ENCODE assay signal across 8 mouse cellular contexts in the genomic region with DNA sequence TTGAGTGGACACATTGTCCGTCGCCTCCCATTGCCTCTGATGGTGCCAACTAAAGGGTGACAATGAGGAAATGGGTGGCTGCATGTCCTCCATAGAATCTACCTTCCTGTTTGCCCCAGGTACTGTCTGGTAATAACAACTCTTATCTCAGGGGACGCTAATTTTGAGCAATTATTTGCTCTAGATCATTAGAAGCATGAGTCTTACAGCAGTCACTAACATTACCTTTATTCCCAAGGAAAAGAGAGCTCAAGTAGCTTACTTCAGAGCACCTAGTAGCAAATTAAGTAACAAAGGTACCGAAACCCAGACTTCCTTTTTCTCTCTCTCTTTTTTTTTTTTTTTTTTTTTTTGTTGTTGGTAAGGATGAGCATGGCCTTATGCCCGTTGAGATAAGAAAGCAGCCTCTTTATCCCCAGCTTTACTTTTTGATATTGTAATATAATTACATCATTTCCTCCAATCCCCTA. TPM values are rescaled to one million over a fixed set of nuclear protein-coding genes. Genes with fewer than 3 reads are reported as not detected.
A peak's percentile ranks its signal among the peaks of the same experiment; 100 is the strongest.
DNase-seq lines count a peak whose midpoint lies in the region; ATAC-seq and TF ChIP-seq lines count a peak whose summit lies in the region.

No protein-coding gene starts in this region.

- H3K4me3 ChIP-seq in kidney, postnatal 0 days (replicated peaks; ENCODE audit: low read depth, low read length) = peak overlapping the region; percentile 95
- H3K4me3 ChIP-seq in embryonic facial prominence, embryonic 11.5 days (ENCODE audit: low read depth, low read length) = peak overlapping the region; percentile 78
- peak overlapping the region; percentile 81 for H3K4me3 ChIP-seq in limb, embryonic 10.5 days
- peak overlapping the region; percentile 70 for H3K4me3 ChIP-seq in neural tube, embryonic 12.5 days

- no peaks in the 10 kb centered on the region for H3K27me3 ChIP-seq in kidney, postnatal 0 days (ENCODE audit: insufficient read depth, low read length)
- H3K27me3 ChIP-seq in embryonic facial prominence, embryonic 11.5 days (ENCODE audit: control insufficient read depth, insufficient read depth, low read length) = no peaks in the 10 kb centered on the region
- H3K27me3 ChIP-seq in limb, embryonic 10.5 days (ENCODE audit: low read depth, poor library complexity, severe bottlenecking) = peaks cover 7% of the 10 kb centered on the region; the same call in 1 of the 2 replicates
- no peaks in the 10 kb centered on the region for H3K27me3 ChIP-seq in neural tube, embryonic 12.5 days (replicated peaks)

- WGBS in kidney, postnatal 0 days = 61% methylated on average over 5 of the region's 5 CpGs
- 67% methylated on average over 5 of the region's 5 CpGs for WGBS in embryonic facial prominence, embryonic 11.5 days
- WGBS in limb, embryonic 10.5 days = 72% methylated on average over 5 of the region's 5 CpGs
- WGBS in neural tube, embryonic 12.5 days = 78% methylated on average over 5 of the region's 5 CpGs

- no peak overlapping the region for H3K9ac ChIP-seq in kidney, postnatal 0 days (ENCODE audit: low read depth, low read length)
- peak overlapping the region; percentile 82; the same call in 1 of the 2 replicates for H3K9ac ChIP-seq in embryonic facial prominence, embryonic 11.5 days (replicated peaks; ENCODE audit: low read length)
- H3K9ac ChIP-seq in neural tube, embryonic 12.5 days = peak overlapping the region; percentile 74

- H3K27ac ChIP-seq in kidney, postnatal 0 days = no peak overlapping the region
- H3K27ac ChIP-seq in embryonic facial prominence, embryonic 11.5 days (replicated peaks; ENCODE audit: low read depth, low read length) = no peak overlapping the region
- no peak overlapping the region for H3K27ac ChIP-seq in limb, embryonic 10.5 days
- no peak overlapping the region for H3K27ac ChIP-seq in neural tube, embryonic 12.5 days

- peak overlapping the region; percentile 92 for H3K4me2 ChIP-seq in kidney, postnatal 0 days (ENCODE audit: low read length)
- peak overlapping the region; percentile 83 for H3K4me2 ChIP-seq in embryonic facial prominence, embryonic 11.5 days (ENCODE audit: low read depth, low read length)
- peak overlapping the region; percentile 95 for H3K4me2 ChIP-seq in neural tube, embryonic 12.5 days (replicated peaks)

- no peak for TF ChIP-seq CTCF in kidney, postnatal 0 days (IDR thresholded peaks at IDR 0.05; ENCODE audit: low read depth)

- H3K9me3 ChIP-seq in kidney, postnatal 0 days (replicated peaks; ENCODE audit: low read length) = no peaks in the 10 kb centered on the region
- no peaks in the 10 kb centered on the region for H3K9me3 ChIP-seq in embryonic facial prominence, embryonic 11.5 days (replicated peaks; ENCODE audit: control insufficient read depth, low read length)
- no peaks in the 10 kb centered on the region for H3K9me3 ChIP-seq in limb, embryonic 10.5 days (replicated peaks)
- H3K9me3 ChIP-seq in neural tube, embryonic 12.5 days = peaks cover 4% of the 10 kb centered on the region; the same call in 1 of the 2 replicates

- DNase-seq in kidney, postnatal 0 days (ENCODE audit: low spot score) = no peak
- no peak for DNase-seq in kidney, postnatal 10 days
- no peak for DNase-seq in embryonic facial prominence, embryonic 11.5 days (ENCODE audit: low spot score)
- no peak for DNase-seq in limb, embryonic 10.5 days (ENCODE audit: low spot score)
- DNase-seq in right cerebral cortex, postnatal 10 days (ENCODE audit: low spot score in 2 of 2) = no peak
- no peak for DNase-seq in left cerebral cortex, postnatal 25 days (ENCODE audit: low spot score in 2 of 2)
- no peak for DNase-seq in thymus, postnatal 4 days

- peaks cover 20% of the 10 kb centered on the region for H3K4me1 ChIP-seq in kidney, postnatal 0 days (replicated peaks; ENCODE audit: insufficient read depth, low read length)
- peaks cover 3% of the 10 kb centered on the region for H3K4me1 ChIP-seq in embryonic facial prominence, embryonic 11.5 days (ENCODE audit: control insufficient read depth, insufficient read depth, low read length)
- H3K4me1 ChIP-seq in limb, embryonic 10.5 days = peaks cover 26% of the 10 kb centered on the region
- peaks cover 33% of the 10 kb centered on the region for H3K4me1 ChIP-seq in neural tube, embryonic 12.5 days

- no peaks in the 10 kb centered on the region for H3K36me3 ChIP-seq in kidney, postnatal 0 days (ENCODE audit: insufficient read depth, low read length)
- H3K36me3 ChIP-seq in embryonic facial prominence, embryonic 11.5 days (replicated peaks; ENCODE audit: control insufficient read depth, insufficient read depth, low read depth, low read length) = no peaks in the 10 kb centered on the region
- peaks cover 5% of the 10 kb centered on the region; the same call in 1 of the 2 replicates for H3K36me3 ChIP-seq in limb, embryonic 10.5 days
- peaks cover 11% of the 10 kb centered on the region for H3K36me3 ChIP-seq in neural tube, embryonic 12.5 days

- no peak for ATAC-seq in kidney, postnatal 0 days (replicated peaks; ENCODE audit: low FRiP score, low read depth)
- no peak for ATAC-seq in embryonic facial prominence, embryonic 11.5 days (replicated peaks; ENCODE audit: insufficient number of reproducible peaks, low FRiP score, low TSS enrichment, low read depth)
- ATAC-seq in neural tube, embryonic 12.5 days (ENCODE audit: low FRiP score, low read depth) = no peak

- intact Hi-C loops in left cerebral cortex, postnatal 25 days (cut with DNase I) = no loop called here

RNA-seq across cellular contexts. Expression of a gene that starts 1.2 kb away (rescaled TPM):
- polyA plus RNA-seq in kidney, postnatal 0 days (2015; fragmentation: Nextera tagmentation; extraction: Ambion mirVana) = 33.4 and 34.7 TPM in 2 replicates
- 31.5 and 33.0 TPM in 2 replicates for polyA plus RNA-seq in embryonic facial prominence, embryonic 11.5 days (2014; fragmentation: Nextera tagmentation; extraction: Ambion mirVana)
- polyA plus RNA-seq in limb, embryonic 10.5 days (2016; fragmentation: Nextera tagmentation; extraction: Ambion mirVana) = 18.5 and 25.6 TPM in 2 replicates
- polyA plus RNA-seq in neural tube, embryonic 12.5 days (2016; fragmentation: Nextera tagmentation; extraction: Ambion mirVana) = 51.8 and 52.5 TPM in 2 replicates
- 10 to 100 TPM; 43.9 to 47.8 TPM for total RNA-seq in left cerebral cortex, postnatal 25 days (2021)

RNA-seq across cellular contexts. Expression of a gene that starts 16.0 kb away (rescaled TPM):
- polyA plus RNA-seq in kidney, postnatal 0 days (2015; fragmentation: Nextera tagmentation; extraction: Ambion mirVana) = not detected in 2 replicates
- polyA plus RNA-seq in embryonic facial prominence, embryonic 11.5 days (2014; fragmentation: Nextera tagmentation; extraction: Ambion mirVana) = 0.41 and 0.52 TPM in 2 replicates
- not detected in 2 replicates for polyA plus RNA-seq in limb, embryonic 10.5 days (2016; fragmentation: Nextera tagmentation; extraction: Ambion mirVana)
- polyA plus RNA-seq in neural tube, embryonic 12.5 days (2016; fragmentation: Nextera tagmentation; extraction: Ambion mirVana) = 2.8 and 3.4 TPM in 2 replicates
- total RNA-seq in left cerebral cortex, postnatal 25 days (2021) = 10 to 100 TPM; 74.4 to 96.9 TPM

RNA-seq across cellular contexts. Expression of a gene that starts 49.9 kb away (rescaled TPM):
- polyA plus RNA-seq in kidney, postnatal 0 days (2015; fragmentation: Nextera tagmentation; extraction: Ambion mirVana) = 18.6 and 19.3 TPM in 2 replicates
- polyA plus RNA-seq in embryonic facial prominence, embryonic 11.5 days (2014; fragmentation: Nextera tagmentation; extraction: Ambion mirVana) = 25.5 and 28.1 TPM in 2 replicates
- 32.1 and 33.1 TPM in 2 replicates for polyA plus RNA-seq in limb, embryonic 10.5 days (2016; fragmentation: Nextera tagmentation; extraction: Ambion mirVana)
- polyA plus RNA-seq in neural tube, embryonic 12.5 days (2016; fragmentation: Nextera tagmentation; extraction: Ambion mirVana) = 30.0 and 32.4 TPM in 2 replicates
- 10 to 100 TPM; 14.9 to 19.2 TPM for total RNA-seq in left cerebral cortex, postnatal 25 days (2021)

RNA-seq across cellular contexts. Expression of a gene that starts 51.0 kb away (rescaled TPM):
- polyA plus RNA-seq in kidney, postnatal 0 days (2015; fragmentation: Nextera tagmentation; extraction: Ambion mirVana) = 170 and 185 TPM in 2 replicates
- polyA plus RNA-seq in embryonic facial prominence, embryonic 11.5 days (2014; fragmentation: Nextera tagmentation; extraction: Ambion mirVana) = 157 and 169 TPM in 2 replicates
- polyA plus RNA-seq in limb, embryonic 10.5 days (2016; fragmentation: Nextera tagmentation; extraction: Ambion mirVana) = 264 and 295 TPM in 2 replicates
- 218 and 221 TPM in 2 replicates for polyA plus RNA-seq in neural tube, embryonic 12.5 days (2016; fragmentation: Nextera tagmentation; extraction: Ambion mirVana)
- total RNA-seq in left cerebral cortex, postnatal 25 days (2021) = 100 to 1,000 TPM in 1 of 2 experiments, 10 to 100 TPM in 1; 91.6 to 103 TPM
